Mouse (Mus musculus) lung, embryonic 14.5 days (tissue): Measurements from ENCODE around the gene Stim1. TPM values are rescaled to one million over a fixed set of nuclear protein-coding genes. Genes with fewer than 3 reads are reported as not detected.

Source experiments
- ATAC-seq: fragments of 200-750 bp; cut with Nextera tagmentation; 2 replicates; pipeline ENCODE4 v1.8.0; 2017; ENCODE audit warnings: mild to moderate bottlenecking, moderate TSS enrichment, moderate library complexity; ENCODE audit not compliant: insufficient read depth
- DNase-seq: peaks from one replicate; pipeline ENCODE4 v3.0.0-alpha.2; 2015
- H3K27ac ChIP-seq: fragments of 300-500 bp; sonication (generic); 2 replicates; pipeline ENCODE4 v1.5.1; 2014; ENCODE audit warnings: low read depth, mild to moderate bottlenecking, moderate library complexity
- H3K27me3 ChIP-seq: fragments of 300-500 bp; sonication (generic); 2 replicates; pipeline ENCODE4 v1.6.1; 2014; ENCODE audit warnings: low read length, control low read depth; ENCODE audit not compliant: insufficient read depth
- H3K36me3 ChIP-seq: fragments of 300-500 bp; sonication (generic); 2 replicates; pipeline ENCODE4 v1.6.1; 2014; ENCODE audit warnings: control low read depth; ENCODE audit not compliant: insufficient read depth
- H3K4me1 ChIP-seq: fragments of 300-500 bp; sonication (generic); 2 replicates; pipeline ENCODE4 v1.6.1; 2014; ENCODE audit warnings: antibody characterized with exemption, control low read depth; ENCODE audit not compliant: insufficient read depth
- H3K4me2 ChIP-seq: fragments of 300-500 bp; sonication (generic); 2 replicates; pipeline ENCODE4 v1.6.1; 2014; ENCODE audit warnings: mild to moderate bottlenecking
- H3K4me3 ChIP-seq: fragments of 300-500 bp; sonication (generic); 2 replicates; pipeline ENCODE4 v1.5.1; 2014; ENCODE audit warnings: low read depth, low read length
- H3K9ac ChIP-seq: fragments of 300-500 bp; sonication (generic); 2 replicates; pipeline ENCODE4 v1.6.1; 2014
- H3K9me3 ChIP-seq: fragments of 300-500 bp; sonication (generic); 2 replicates; pipeline ENCODE4 v1.6.1; 2016; ENCODE audit warnings: low read depth, low read length, control low read depth
- CTCF ChIP-seq: IDR thresholded peaks from 2 replicates; pipeline ENCODE4 v1.5.1; 2016; ENCODE audit warnings: antibody characterized with exemption, low read depth
- WGBS: fragments of 180-500 bp; shearing (Covaris S2); extraction: QIAGEN DNeasy Blood & Tissue Kit; methylation state at CpG from one replicate; pipeline ENCODE4 v1.1.7; 2014; 5-methylcytosine and 5-hydroxymethylcytosine counted together
- polyA plus RNA-seq: library from polyadenylated mRNA; unstranded; fragments of >200 nt; fragmentation: Nextera tagmentation; extraction: Ambion mirVana; gene quantifications from 2 replicates; pipeline ENCODE4 v1.2.1, GENCODE M21; 2014

The Stim1 gene
- polyA plus RNA-seq, 1 experiment from 2014 or later = 15.9 TPM

DNA sequence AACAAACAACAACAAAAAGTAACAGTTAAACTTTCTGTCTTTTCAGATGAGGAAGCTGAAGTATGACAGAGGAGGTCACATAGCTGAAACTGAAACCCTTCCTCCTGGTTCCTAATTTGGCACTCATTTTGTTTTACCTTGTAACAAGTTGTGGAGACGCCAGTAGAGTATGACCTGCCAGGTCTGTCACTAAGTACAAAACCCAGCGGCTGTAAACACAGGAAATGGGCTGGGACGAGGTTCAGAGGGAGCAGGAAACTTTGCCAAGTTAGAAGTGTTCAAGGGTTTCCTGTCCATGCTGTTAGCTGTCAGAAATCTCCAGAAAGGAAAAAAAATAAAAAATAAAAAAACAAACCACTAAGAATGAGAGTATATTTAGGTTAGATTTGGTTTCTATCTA, 70.3 kb downstream of the Stim1 start:
- Histone ChIP-seq H3K4me1 (no peaks in the 10 kb centered on the region), H3K27me3 (no peaks in the 10 kb centered on the region), H3K9me3 (no peaks in the 10 kb centered on the region), H3K9ac (no peak overlapping the region), H3K27ac (no peak overlapping the region), H3K4me3 (no peak overlapping the region), H3K36me3 (no peaks in the 10 kb centered on the region), H3K4me2 (no peak overlapping the region)
- DNase-seq (peak; percentile 82), ATAC-seq (peak; percentile 75; the same call in 1 of the 2 replicates)
- no peak for TF ChIP-seq CTCF
- 17% methylated on average over 3 of the region's 3 CpGs for WGBS

DNA sequence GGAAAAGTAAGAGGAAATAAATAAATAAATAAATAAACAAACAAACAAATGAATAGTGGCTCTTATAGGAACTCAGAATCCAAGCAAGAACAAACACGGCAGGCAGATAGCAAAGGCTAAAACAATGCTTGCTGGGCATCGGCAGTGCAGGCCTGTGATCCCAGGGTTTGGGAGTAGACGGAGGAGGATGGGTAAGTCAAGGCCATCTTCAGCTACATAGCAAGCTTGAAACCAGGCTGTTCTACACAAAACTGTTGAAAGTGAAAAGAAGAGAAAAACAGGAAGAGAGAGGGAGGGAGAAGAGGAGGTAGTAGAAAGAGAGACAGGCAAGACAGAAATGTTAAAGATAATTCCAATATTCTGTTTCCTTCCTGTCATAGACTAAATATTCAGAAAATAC, 71.3 kb downstream of the Stim1 start:
- H3K36me3 ChIP-seq = no peaks in the 10 kb centered on the region
- WGBS = 70% methylated on average over 3 of the region's 3 CpGs
- no peak overlapping the region for H3K4me2 ChIP-seq
- H3K4me1 ChIP-seq = no peaks in the 10 kb centered on the region
- no peaks in the 10 kb centered on the region for H3K9me3 ChIP-seq
- no peak overlapping the region for H3K4me3 ChIP-seq
- no peak for TF ChIP-seq CTCF
- no peak for DNase-seq
- no peak for ATAC-seq
- no peak overlapping the region for H3K9ac ChIP-seq
- no peak overlapping the region for H3K27ac ChIP-seq
- no peaks in the 10 kb centered on the region for H3K27me3 ChIP-seq

DNA sequence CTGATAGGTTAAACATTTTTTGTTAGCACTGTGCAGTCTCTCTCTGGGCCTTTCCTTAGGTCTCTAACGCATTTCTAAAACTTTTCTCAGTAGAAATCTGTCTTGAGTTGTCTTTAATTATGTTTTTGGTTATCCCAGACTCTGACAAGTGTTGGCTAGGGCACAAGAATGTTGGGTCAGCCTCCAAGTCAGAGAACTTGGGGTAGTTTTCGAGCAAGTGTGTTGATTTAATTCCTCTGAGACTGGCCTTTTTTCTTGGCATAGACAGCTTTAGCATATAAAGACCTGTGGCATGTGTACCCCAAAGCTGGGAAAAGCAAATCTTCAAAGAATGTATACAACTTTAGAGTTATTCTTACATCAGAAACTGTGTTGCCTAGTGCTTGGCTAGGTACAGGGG, 78.3 kb downstream of the Stim1 start:
- Histone ChIP-seq H3K4me2 (no peak overlapping the region), H3K27me3 (no peaks in the 10 kb centered on the region), H3K27ac (no peak overlapping the region), H3K4me3 (no peak overlapping the region), H3K4me1 (no peaks in the 10 kb centered on the region), H3K9ac (no peak overlapping the region), H3K9me3 (no peaks in the 10 kb centered on the region), H3K36me3 (no peaks in the 10 kb centered on the region)
- 38% methylated on average over 2 of the region's 2 CpGs for WGBS
- ATAC-seq = no peak
- no peak for TF ChIP-seq CTCF
- peak; percentile 22 for DNase-seq

DNA sequence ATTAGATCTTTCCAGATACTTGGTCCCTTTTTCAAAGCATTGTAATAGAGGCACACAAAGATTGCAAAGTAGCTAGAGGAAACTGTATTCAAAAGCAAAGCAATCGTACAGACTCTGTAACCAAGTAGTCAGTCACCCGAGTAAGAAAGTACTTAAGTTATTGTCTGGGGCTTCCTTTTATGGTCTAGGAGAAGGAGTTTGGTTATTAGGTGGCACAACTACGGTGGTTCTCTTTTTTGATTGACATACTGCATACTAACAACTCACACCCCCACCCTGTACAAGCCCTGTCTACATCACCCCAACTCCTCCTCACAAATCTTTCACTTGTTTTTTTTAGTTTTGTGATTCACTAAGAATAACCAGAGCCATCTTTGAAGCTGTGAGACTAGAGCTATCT, 79.7 kb downstream of the Stim1 start:
- Histone ChIP-seq H3K4me2 (no peak overlapping the region), H3K9ac (no peak overlapping the region), H3K36me3 (no peaks in the 10 kb centered on the region), H3K4me3 (no peak overlapping the region), H3K9me3 (no peaks in the 10 kb centered on the region), H3K27me3 (no peaks in the 10 kb centered on the region), H3K27ac (no peak overlapping the region), H3K4me1 (no peaks in the 10 kb centered on the region)
- DNase-seq (no peak), ATAC-seq (no peak)
- 71% methylated on average over 3 of the region's 3 CpGs for WGBS
- TF ChIP-seq CTCF = no peak

DNA sequence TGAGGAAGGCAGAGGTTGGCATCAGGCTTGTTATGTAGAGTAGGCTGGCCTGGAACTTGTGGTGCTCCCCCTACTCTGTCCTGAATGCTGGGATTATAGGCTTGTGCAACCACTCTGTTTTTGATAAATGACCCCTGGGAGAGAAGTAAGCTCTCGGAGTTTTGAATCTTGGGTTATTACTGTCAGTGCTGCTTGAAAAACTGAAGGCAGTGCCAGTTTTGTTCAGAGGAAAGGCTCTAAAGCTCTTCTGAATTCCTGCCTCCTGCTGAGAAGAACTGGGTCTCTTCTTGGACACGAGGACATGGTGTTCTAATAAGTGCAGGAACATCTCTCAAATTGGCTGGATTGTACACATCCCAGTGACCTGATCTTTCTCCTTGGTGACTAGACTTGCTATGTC, 81.1 kb downstream of the Stim1 start:
- Histone ChIP-seq H3K4me3 (no peak overlapping the region), H3K9ac (no peak overlapping the region), H3K27ac (no peak overlapping the region), H3K27me3 (no peaks in the 10 kb centered on the region), H3K36me3 (no peaks in the 10 kb centered on the region), H3K9me3 (no peaks in the 10 kb centered on the region), H3K4me2 (no peak overlapping the region), H3K4me1 (no peaks in the 10 kb centered on the region)
- ATAC-seq (no peak), DNase-seq (no peak)
- 59% methylated on average over 2 of the region's 2 CpGs for WGBS
- TF ChIP-seq CTCF = no peak

DNA sequence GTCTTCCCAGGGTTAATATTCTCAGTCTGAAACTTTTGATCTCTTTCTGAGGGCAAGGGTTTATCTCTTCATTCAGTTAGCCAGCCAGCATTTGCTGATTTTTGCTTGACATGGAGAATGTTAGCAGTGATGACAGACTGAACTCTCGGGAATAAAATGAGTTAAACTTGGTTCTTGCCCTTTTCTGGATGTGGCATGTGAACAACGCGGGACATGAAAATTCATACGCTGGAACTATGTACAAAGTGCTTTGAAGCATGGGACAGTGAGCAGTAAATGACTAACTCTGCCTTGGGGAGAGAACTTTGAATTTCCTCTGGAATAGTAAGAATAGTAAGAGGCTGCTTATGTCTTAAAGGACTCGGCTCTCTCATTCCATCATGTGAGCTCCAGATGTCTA, 81.6 kb downstream of the Stim1 start:
- DNase-seq (no peak), ATAC-seq (no peak)
- Histone ChIP-seq H3K27me3 (no peaks in the 10 kb centered on the region), H3K4me3 (no peak overlapping the region), H3K9ac (no peak overlapping the region), H3K27ac (no peak overlapping the region), H3K4me1 (no peaks in the 10 kb centered on the region), H3K36me3 (no peaks in the 10 kb centered on the region), H3K9me3 (no peaks in the 10 kb centered on the region), H3K4me2 (no peak overlapping the region)
- no peak for TF ChIP-seq CTCF
- 61% methylated on average over 5 of the region's 5 CpGs for WGBS

DNA sequence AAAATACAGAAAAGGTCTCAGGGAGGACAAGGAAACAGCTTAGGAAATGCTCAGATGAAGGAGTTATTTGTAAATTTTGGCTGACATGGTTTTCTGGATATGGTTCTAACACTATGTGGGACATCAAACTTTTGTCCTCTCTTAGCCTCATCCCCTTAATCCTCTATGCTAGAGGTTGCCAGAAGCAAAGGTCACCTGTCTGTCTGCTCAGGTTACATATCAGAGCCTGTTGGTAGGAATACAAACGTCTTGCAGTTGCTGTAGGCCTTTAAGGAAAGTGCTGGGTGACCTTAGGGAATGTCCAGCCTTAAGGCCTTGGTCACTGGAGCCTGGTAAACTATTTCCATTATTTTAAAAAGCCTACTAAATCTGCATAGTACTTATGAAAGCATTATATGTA, 85.8 kb downstream of the Stim1 start:
- TF ChIP-seq CTCF = no peak
- no peak overlapping the region for H3K4me3 ChIP-seq
- ATAC-seq = no peak
- no peaks in the 10 kb centered on the region for H3K36me3 ChIP-seq
- H3K9ac ChIP-seq = no peak overlapping the region
- H3K27me3 ChIP-seq = no peaks in the 10 kb centered on the region
- 18% methylated on average over 1 of the region's 1 CpGs for WGBS
- no peak for DNase-seq
- no peaks in the 10 kb centered on the region for H3K9me3 ChIP-seq
- H3K4me1 ChIP-seq = no peaks in the 10 kb centered on the region
- no peak overlapping the region for H3K27ac ChIP-seq
- no peak overlapping the region for H3K4me2 ChIP-seq

DNA sequence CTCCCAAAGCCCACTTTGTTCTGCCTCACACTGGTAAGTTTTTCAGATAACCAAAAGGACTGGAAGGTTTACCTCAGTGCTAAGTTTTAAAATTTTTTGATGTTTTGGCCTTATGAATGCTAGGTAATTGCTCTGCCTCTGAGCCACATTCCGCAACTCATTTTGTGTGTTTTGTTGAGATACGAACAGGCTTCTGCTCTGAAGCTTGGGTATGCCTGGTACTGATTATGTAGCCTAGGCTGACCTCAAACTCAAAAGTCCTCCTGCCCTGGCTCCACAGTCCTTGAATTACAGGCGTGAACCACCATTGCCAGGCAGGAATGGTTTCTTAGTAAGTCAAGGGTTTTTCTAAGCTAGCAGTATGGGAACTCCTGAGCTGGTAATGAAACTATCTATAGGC, 90.5 kb downstream of the Stim1 start:
- ATAC-seq (no peak), DNase-seq (no peak)
- no peak for TF ChIP-seq CTCF
- no peaks in the 10 kb centered on the region for H3K9me3 ChIP-seq
- H3K36me3 ChIP-seq = no peaks in the 10 kb centered on the region
- no peaks in the 10 kb centered on the region for H3K27me3 ChIP-seq
- H3K4me2 ChIP-seq = no peak overlapping the region
- no peak overlapping the region for H3K9ac ChIP-seq
- WGBS = 90% methylated on average over 3 of the region's 3 CpGs
- no peak overlapping the region for H3K4me3 ChIP-seq
- H3K27ac ChIP-seq = no peak overlapping the region
- no peaks in the 10 kb centered on the region for H3K4me1 ChIP-seq
